18 mouse cellular contexts compared by ENCODE assay signal in the genomic region with DNA sequence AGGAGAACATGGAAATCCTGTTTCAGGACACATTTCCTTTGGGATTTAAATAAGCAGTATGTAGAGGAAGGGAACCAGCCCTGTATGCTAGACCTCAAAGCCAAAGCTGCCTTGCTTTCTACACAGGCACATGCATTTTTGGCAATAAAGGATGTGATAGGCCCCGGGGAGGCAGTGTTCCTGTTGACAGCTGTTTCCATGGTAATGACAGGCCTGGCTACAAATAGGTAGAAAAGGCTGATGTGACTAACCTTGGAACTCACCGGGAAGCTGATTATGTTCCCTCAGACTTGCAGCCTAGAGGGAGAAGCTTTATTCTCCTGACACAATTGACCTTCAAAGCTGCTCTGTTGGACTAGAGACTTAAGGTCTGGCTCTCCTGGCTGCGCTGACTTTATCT.
DNase-seq lines count a peak whose midpoint lies in the region; ATAC-seq and TF ChIP-seq lines count a peak whose summit lies in the region.
"Had no signal": no experiment of that assay in that cellular context is flagged by ENCODE, and none has a peak within 500 bp of the region (broad histone marks: within the 10 kb centered on the region; RNA-seq: fewer than 3 reads in every experiment).

No protein-coding gene starts in this region.

- H3K4me3 ChIP-seq in forebrain, postnatal 0 days (ENCODE audit: low read depth, low read length) = no peak overlapping the region
- no peak overlapping the region for H3K4me3 ChIP-seq in forebrain, embryonic 16.5 days (replicated peaks; ENCODE audit: low read length)
- H3K4me3 ChIP-seq in hindbrain, embryonic 16.5 days (ENCODE audit: low read length) = no peak overlapping the region
- no peak overlapping the region for H3K4me3 ChIP-seq in hindbrain, embryonic 11.5 days (ENCODE audit: low read depth, low read length)
- no peak overlapping the region for H3K4me3 ChIP-seq in midbrain, embryonic 16.5 days (ENCODE audit: low read depth, low read length)
- H3K4me3 ChIP-seq in midbrain, embryonic 14.5 days (replicated peaks; ENCODE audit: low read depth, low read length) = no peak overlapping the region
- H3K4me3 ChIP-seq: embryonic facial prominence, embryonic 13.5 days; heart, embryonic 15.5 days; liver, embryonic 13.5 days; lung, embryonic 15.5 days; midbrain, embryonic 13.5 days had no signal

- no peak overlapping the region for H3K9ac ChIP-seq in forebrain, postnatal 0 days
- no peak overlapping the region for H3K9ac ChIP-seq in forebrain, embryonic 16.5 days (replicated peaks; ENCODE audit: low read depth, low read length)
- H3K9ac ChIP-seq in hindbrain, embryonic 16.5 days (ENCODE audit: low read depth, low read length) = no peak overlapping the region
- no peak overlapping the region for H3K9ac ChIP-seq in hindbrain, embryonic 11.5 days (ENCODE audit: low read depth, low read length)
- H3K9ac ChIP-seq in midbrain, embryonic 16.5 days (ENCODE audit: low read depth, low read length) = no peak overlapping the region
- H3K9ac ChIP-seq in midbrain, embryonic 14.5 days (replicated peaks; ENCODE audit: low read length) = no peak overlapping the region
- H3K9ac ChIP-seq: embryonic facial prominence, embryonic 13.5 days; heart, embryonic 15.5 days; liver, embryonic 13.5 days; lung, embryonic 15.5 days; midbrain, embryonic 13.5 days had no signal

- no peak for DNase-seq in forebrain, postnatal 0 days
- DNase-seq in hindbrain, embryonic 11.5 days (ENCODE audit: low spot score) = no peak
- DNase-seq in midbrain, embryonic 14.5 days = no peak
- peak; percentile 26 for DNase-seq in brain, embryonic 14.5 days (ENCODE audit: low read depth)
- DNase-seq: cerebellum, adult 9-10 months; gastrocnemius, postnatal 14 days; kidney, adult 18-20 months; liver, embryonic 13.5 days; thymus, adult 2 months had no signal

- peak; percentile 47; the same call in 1 of the 2 replicates for ATAC-seq in forebrain, postnatal 0 days
- no peak for ATAC-seq in forebrain, embryonic 16.5 days
- ATAC-seq in hindbrain, embryonic 16.5 days = peak; percentile 69
- ATAC-seq in hindbrain, embryonic 11.5 days (ENCODE audit: low FRiP score) = no peak
- ATAC-seq in midbrain, embryonic 16.5 days = peak; percentile 47; the same call in 1 of the 2 replicates
- no peak for ATAC-seq in midbrain, embryonic 14.5 days (ENCODE audit: low FRiP score, low TSS enrichment)
- ATAC-seq: hindbrain, postnatal 0 days; midbrain, embryonic 13.5 days had no signal

- H3K4me1 ChIP-seq in forebrain, postnatal 0 days (ENCODE audit: insufficient read depth) = no peaks in the 10 kb centered on the region
- H3K4me1 ChIP-seq in forebrain, embryonic 16.5 days (replicated peaks; ENCODE audit: control insufficient read depth, insufficient read depth, low read length) = no peaks in the 10 kb centered on the region
- H3K4me1 ChIP-seq in hindbrain, embryonic 16.5 days (ENCODE audit: control insufficient read depth, insufficient read depth, low read depth, low read length) = no peaks in the 10 kb centered on the region
- no peaks in the 10 kb centered on the region for H3K4me1 ChIP-seq in hindbrain, embryonic 11.5 days (replicated peaks; ENCODE audit: control insufficient read depth, insufficient read depth, low read length)
- 0 out of 2 replicates have a peak, but pooled peaks cover 3% of the 10 kb centered on the region for H3K4me1 ChIP-seq in midbrain, embryonic 16.5 days (ENCODE audit: control insufficient read depth, insufficient read depth, low read length)
- no peaks in the 10 kb centered on the region for H3K4me1 ChIP-seq in midbrain, embryonic 14.5 days (ENCODE audit: control insufficient read depth, insufficient read depth, low read length)
- H3K4me1 ChIP-seq: embryonic facial prominence, embryonic 13.5 days; lung, embryonic 15.5 days; midbrain, embryonic 13.5 days had no signal

- no peak for TF ChIP-seq POLR2A in brain, embryonic 14.5 days (IDR thresholded peaks at IDR 0.05; ENCODE audit: borderline replicate concordance, extremely low read depth, insufficient read depth, insufficient read length, poor library complexity, severe bottlenecking)

- 42% methylated on average over 3 of the region's 3 CpGs for WGBS in forebrain, postnatal 0 days
- WGBS in forebrain, embryonic 16.5 days = 24% methylated on average over 3 of the region's 3 CpGs
- 34% methylated on average over 3 of the region's 3 CpGs for WGBS in hindbrain, embryonic 16.5 days
- WGBS in hindbrain, embryonic 11.5 days = 45% methylated on average over 3 of the region's 3 CpGs
- WGBS in midbrain, embryonic 16.5 days = 27% methylated on average over 3 of the region's 3 CpGs
- 21% methylated on average over 3 of the region's 3 CpGs for WGBS in midbrain, embryonic 14.5 days

- H3K9me3 ChIP-seq in forebrain, postnatal 0 days (ENCODE audit: low read length) = 0 out of 2 replicates have a peak, but pooled peaks cover 3% of the 10 kb centered on the region
- no peaks in the 10 kb centered on the region for H3K9me3 ChIP-seq in forebrain, embryonic 16.5 days (ENCODE audit: control insufficient read depth, low read length)
- no peaks in the 10 kb centered on the region for H3K9me3 ChIP-seq in hindbrain, embryonic 16.5 days (ENCODE audit: control insufficient read depth, low read length)
- no peaks in the 10 kb centered on the region for H3K9me3 ChIP-seq in hindbrain, embryonic 11.5 days (ENCODE audit: control insufficient read depth, low read length)
- no peaks in the 10 kb centered on the region for H3K9me3 ChIP-seq in midbrain, embryonic 16.5 days (replicated peaks; ENCODE audit: control insufficient read depth, low read length, poor library complexity, severe bottlenecking)
- H3K9me3 ChIP-seq in midbrain, embryonic 14.5 days (ENCODE audit: control insufficient read depth, low read length) = 0 out of 2 replicates have a peak, but pooled peaks cover 3% of the 10 kb centered on the region
- H3K9me3 ChIP-seq: lung, embryonic 15.5 days; midbrain, embryonic 13.5 days had no signal

- TF ChIP-seq CTCF in forebrain, postnatal 0 days (IDR thresholded peaks at IDR 0.05; ENCODE audit: low read depth) = no peak
- TF ChIP-seq CTCF in brain, embryonic 14.5 days (IDR thresholded peaks at IDR 0.05; ENCODE audit: borderline replicate concordance, extremely low read depth, insufficient read depth, insufficient read length) = no peak

- no peaks in the 10 kb centered on the region for H3K27me3 ChIP-seq in forebrain, postnatal 0 days (ENCODE audit: insufficient read depth, low read length)
- no peaks in the 10 kb centered on the region for H3K27me3 ChIP-seq in forebrain, embryonic 16.5 days (replicated peaks; ENCODE audit: control insufficient read depth, insufficient read depth, low read length)
- no peaks in the 10 kb centered on the region for H3K27me3 ChIP-seq in hindbrain, embryonic 16.5 days (replicated peaks; ENCODE audit: control insufficient read depth, insufficient read depth, low read length)
- H3K27me3 ChIP-seq in hindbrain, embryonic 11.5 days (ENCODE audit: control insufficient read depth, insufficient read depth, low read length) = no peaks in the 10 kb centered on the region
- no peaks in the 10 kb centered on the region for H3K27me3 ChIP-seq in midbrain, embryonic 16.5 days (ENCODE audit: control insufficient read depth, insufficient read depth, low read depth, low read length)
- no peaks in the 10 kb centered on the region for H3K27me3 ChIP-seq in midbrain, embryonic 14.5 days (ENCODE audit: control insufficient read depth, insufficient read depth, low read length)
- H3K27me3 ChIP-seq: embryonic facial prominence, embryonic 13.5 days; heart, embryonic 15.5 days; liver, embryonic 13.5 days; lung, embryonic 15.5 days; midbrain, embryonic 13.5 days had no signal

- H3K36me3 ChIP-seq in forebrain, postnatal 0 days (ENCODE audit: insufficient read depth) = no peaks in the 10 kb centered on the region
- no peaks in the 10 kb centered on the region for H3K36me3 ChIP-seq in forebrain, embryonic 16.5 days (ENCODE audit: control insufficient read depth, insufficient read depth)
- no peaks in the 10 kb centered on the region for H3K36me3 ChIP-seq in hindbrain, embryonic 16.5 days (ENCODE audit: control insufficient read depth, insufficient read depth, low read length)
- H3K36me3 ChIP-seq in hindbrain, embryonic 11.5 days (ENCODE audit: control insufficient read depth, insufficient read depth, low read length) = no peaks in the 10 kb centered on the region
- no peaks in the 10 kb centered on the region for H3K36me3 ChIP-seq in midbrain, embryonic 16.5 days (ENCODE audit: control insufficient read depth, insufficient read depth, low read length)
- H3K36me3 ChIP-seq in midbrain, embryonic 14.5 days (ENCODE audit: control insufficient read depth, insufficient read depth, low read length) = no peaks in the 10 kb centered on the region
- H3K36me3 ChIP-seq: embryonic facial prominence, embryonic 13.5 days; heart, embryonic 15.5 days; liver, embryonic 13.5 days; lung, embryonic 15.5 days; midbrain, embryonic 13.5 days had no signal

- no peak overlapping the region for H3K27ac ChIP-seq in forebrain, postnatal 0 days (ENCODE audit: low read depth, low read length)
- H3K27ac ChIP-seq in forebrain, embryonic 16.5 days (ENCODE audit: low read length) = no peak overlapping the region
- no peak overlapping the region for H3K27ac ChIP-seq in hindbrain, embryonic 16.5 days (ENCODE audit: low read depth, low read length)
- H3K27ac ChIP-seq in hindbrain, embryonic 11.5 days (ENCODE audit: low read depth, low read length) = no peak overlapping the region
- H3K27ac ChIP-seq in midbrain, embryonic 16.5 days (ENCODE audit: low read length) = no peak overlapping the region; the same call in 1 of the 2 replicates
- H3K27ac ChIP-seq in midbrain, embryonic 14.5 days (replicated peaks; ENCODE audit: low read depth, low read length) = no peak overlapping the region
- H3K27ac ChIP-seq: embryonic facial prominence, embryonic 13.5 days; heart, embryonic 15.5 days; hindbrain, postnatal 0 days; liver, embryonic 13.5 days; lung, embryonic 15.5 days; macrophage; midbrain, embryonic 13.5 days had no signal

- no peak overlapping the region for H3K4me2 ChIP-seq in forebrain, postnatal 0 days (ENCODE audit: low read depth)
- no peak overlapping the region for H3K4me2 ChIP-seq in forebrain, embryonic 16.5 days (ENCODE audit: low read length)
- no peak overlapping the region for H3K4me2 ChIP-seq in hindbrain, embryonic 16.5 days (ENCODE audit: low read length)
- H3K4me2 ChIP-seq in hindbrain, embryonic 11.5 days (replicated peaks; ENCODE audit: low read depth, low read length) = no peak overlapping the region
- no peak overlapping the region for H3K4me2 ChIP-seq in midbrain, embryonic 16.5 days (ENCODE audit: low read length)
- H3K4me2 ChIP-seq in midbrain, embryonic 14.5 days (ENCODE audit: low read length) = no peak overlapping the region
- H3K4me2 ChIP-seq: embryonic facial prominence, embryonic 13.5 days; heart, embryonic 15.5 days; liver, embryonic 13.5 days; lung, embryonic 15.5 days; midbrain, embryonic 13.5 days had no signal

Comparison
In these comparisons a context has a peak if more than half of its experiments do, and no peak if none do; other contexts are left out.
1. ATAC-seq: peak in forebrain, postnatal 0 days (single experiment), hindbrain, embryonic 16.5 days (single experiment) and midbrain, embryonic 16.5 days (single experiment); none in forebrain, embryonic 16.5 days (single experiment), hindbrain, embryonic 11.5 days (single experiment) and midbrain, embryonic 14.5 days (single experiment).